Mouse (Mus musculus) stomach, postnatal 0 days (tissue): ENCODE measurements around the gene Osbpl8.

ENCODE experiments used
- CTCF ChIP-seq: IDR thresholded peaks from 2 replicates; pipeline ENCODE4 v1.5.1; 2016; ENCODE audit warnings: antibody characterized with exemption, low read depth, mild to moderate bottlenecking, moderate library complexity
- EP300 ChIP-seq: optimal IDR thresholded peaks from 2 replicates; pipeline ENCODE3; 2016; ENCODE audit warnings: antibody characterized with exemption

- TF ChIP-seq EP300 (no peak), CTCF (no peak)
Observed at GRCm38 (mm10) chr10:111313282-111313681, 148.7 kb downstream of the Osbpl8 start.
